Mouse (Mus musculus): Measurements from ENCODE around the gene Kbtbd3.

Kbtbd3 gene

DNA sequence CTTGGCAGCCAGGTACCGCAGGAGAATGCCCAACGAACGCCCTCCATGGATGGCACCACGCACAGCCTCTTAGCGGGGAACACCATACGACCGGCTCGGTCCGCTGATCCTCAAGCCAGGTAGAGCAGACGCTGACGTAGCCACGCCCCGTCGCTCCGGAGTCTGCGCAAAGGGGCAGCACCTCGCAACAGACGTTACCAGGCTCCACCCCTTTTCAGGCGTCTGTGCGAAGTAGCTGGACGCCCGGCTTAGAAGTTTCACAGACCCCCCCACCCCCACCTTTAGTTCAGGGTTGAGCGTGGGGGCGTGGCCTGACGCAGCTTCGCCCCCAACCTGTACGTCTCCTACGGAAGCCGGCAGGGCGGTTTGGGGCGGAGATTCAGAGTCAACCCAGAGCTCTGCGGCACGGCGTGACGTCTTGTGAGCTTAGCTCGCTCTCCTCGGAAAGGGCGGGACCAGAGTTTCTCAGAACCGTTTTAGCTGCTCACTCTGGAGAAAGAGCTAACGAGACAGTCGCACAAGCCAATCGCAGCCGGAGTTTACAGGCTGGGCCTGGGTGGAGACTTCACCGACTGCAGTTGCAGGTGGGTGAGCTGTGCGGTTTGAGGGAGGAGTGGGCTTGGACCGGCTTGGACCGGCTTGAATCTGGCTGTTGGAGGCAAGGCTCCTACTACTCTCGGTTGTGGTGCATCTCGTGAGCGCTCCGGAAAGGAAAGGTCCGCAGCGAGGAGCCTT is at the start of gene Kbtbd3, which contains the start of gene Aasdhppt:
Gene Kbtbd3, plus strand, starts transcription at position 483 of the 735 bp plus-strand sequence.
Gene Aasdhppt, minus strand, starts transcription at position 121 of the 735 bp plus-strand sequence.
- peak; percentile 99 for DNase-seq (ENCODE audit: low spot score)

DNA sequence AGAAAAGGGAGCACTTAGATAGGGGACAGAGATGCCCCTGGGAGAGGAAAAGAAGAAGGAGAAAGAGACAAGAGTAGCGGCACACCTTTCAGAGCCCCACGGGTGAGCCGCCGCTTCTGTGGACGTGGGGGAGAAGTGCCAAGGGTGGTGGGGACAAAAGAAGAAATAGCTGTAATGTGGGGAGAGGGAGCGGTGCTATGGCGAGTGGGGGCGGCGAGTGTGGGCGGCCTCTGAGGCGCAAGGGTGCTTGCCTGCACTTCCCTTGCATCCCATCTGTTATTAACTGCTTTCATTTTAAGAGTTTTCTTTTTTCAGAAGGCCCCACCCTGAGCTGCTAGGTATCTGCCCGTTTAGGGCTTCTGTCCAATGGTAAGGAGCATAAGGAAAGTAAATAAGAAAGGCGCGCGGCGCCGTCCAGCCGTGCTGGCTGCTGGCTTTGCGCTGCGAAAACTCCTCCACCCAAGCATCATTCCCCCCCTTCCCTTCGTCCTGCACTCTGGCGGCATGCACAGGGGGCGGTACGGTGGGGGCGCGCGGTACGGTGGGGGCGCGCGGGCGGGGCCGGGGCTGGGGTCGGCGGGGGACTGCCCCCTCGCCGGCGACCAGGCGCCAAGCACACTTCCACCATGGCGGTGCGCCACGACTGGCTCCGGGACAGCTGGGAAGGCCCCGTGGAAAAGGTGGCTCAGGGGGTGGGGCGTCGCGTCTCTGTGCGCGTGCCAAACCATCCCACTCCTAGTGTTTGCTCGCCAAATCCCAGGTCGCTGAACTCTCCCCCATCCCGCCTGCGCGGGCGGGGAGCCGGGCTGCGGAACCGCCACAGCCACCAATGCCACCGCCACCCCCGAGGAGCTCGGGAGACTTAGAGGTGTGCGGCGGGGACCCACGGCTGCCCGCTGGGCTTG is 49.5 kb upstream of the Kbtbd3 start:
- peak; percentile 17 for DNase-seq (ENCODE audit: low spot score)

DNA sequence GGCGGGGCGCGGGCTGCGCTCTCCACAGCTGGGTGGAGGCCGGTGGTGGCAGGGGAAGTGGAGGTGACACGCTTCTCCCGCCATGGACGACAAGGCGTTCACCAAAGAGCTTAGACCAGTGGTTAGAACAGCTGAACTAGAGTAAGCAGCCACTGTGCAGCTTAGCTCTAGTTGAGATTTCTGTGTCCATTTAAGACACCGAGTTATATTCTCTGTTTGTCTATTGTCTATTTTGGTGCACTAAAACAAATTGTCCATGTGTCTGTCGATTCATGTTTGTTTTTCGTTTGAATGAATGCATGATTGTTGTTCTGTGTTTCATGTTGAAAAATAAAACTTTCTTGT is 48.9 kb upstream of the Kbtbd3 start:
- DNase-seq (ENCODE audit: low spot score): no peak

DNA sequence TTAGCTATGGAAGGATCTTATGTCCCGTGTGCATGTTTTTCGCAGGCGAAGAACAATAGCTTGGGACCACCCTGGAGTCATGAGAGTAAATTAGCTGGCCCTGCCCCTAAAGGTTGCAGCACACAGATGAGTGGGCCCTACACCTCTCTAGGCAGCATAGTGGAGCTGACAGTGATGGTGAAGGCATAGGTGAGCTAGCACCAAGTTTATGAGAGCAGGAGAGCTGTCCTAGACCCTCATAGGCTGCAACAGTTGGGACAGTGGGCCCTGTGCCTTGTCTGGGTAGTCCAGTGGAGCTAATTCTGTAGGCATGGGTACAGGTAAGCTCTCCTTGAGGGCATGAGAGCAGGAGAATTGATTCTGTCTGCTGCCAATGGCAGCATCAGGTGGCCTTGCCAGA is 42.8 kb upstream of the Kbtbd3 start:
- DNase-seq (ENCODE audit: low spot score): no peak

DNA sequence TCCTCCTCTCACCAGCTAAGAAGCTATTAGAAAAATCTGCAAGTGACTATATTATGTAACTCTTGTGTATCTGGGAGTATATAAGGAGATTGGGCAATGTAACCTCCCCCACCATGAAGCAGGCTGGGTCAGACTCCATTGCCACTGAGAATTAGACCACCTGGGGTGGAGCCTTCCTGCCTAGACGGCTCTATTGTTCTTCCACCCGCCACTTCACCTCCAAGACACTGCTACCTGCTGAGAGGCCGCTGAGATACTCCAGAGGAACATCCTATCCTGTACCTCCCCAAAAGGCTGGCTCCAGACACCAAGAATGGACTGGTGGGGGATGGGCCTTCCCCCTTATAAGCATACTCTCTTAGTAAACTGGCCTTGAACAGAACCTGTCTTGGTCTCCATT is 25.8 kb upstream of the Kbtbd3 start:
- DNase-seq (ENCODE audit: low spot score): no peak

DNA sequence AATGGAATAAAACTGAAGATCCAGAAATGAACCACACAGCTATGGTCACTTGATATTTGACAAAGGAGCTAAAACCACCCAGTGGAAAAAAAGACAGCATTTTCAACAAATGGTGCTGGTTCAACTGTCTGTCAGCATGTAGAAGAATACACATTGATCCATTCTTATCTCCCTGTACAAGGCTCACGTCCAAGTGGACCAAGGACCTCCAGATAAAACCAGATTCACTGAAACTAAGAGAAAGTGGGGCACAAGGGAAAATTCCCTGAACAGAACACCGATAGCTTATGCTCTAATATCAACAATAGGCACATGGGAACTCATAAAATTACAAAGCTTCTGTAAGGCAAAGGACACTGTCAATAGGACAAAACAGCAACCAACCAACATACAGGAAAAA is 9.2 kb upstream of the Kbtbd3 start:
- no peak for DNase-seq (ENCODE audit: low spot score)

DNA sequence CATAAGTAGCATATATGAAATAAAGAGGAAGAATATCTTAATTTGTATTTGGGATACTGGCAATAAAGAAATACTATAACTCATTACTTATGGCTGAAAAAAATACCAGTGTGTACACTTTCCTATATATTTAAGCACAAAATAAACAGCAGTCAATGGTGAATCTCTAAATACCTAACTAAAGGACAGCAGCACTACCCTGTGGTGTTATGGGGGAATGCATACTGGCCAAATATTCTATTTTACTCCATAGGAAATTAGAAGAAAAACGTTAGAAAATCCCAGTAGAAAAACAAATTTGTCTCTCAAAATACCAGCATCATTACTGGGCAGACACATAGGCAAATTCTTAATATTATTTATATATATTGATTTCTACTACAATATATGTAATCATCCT is 4.8 kb upstream of the Kbtbd3 start:
- DNase-seq (ENCODE audit: low spot score): no peak

DNA sequence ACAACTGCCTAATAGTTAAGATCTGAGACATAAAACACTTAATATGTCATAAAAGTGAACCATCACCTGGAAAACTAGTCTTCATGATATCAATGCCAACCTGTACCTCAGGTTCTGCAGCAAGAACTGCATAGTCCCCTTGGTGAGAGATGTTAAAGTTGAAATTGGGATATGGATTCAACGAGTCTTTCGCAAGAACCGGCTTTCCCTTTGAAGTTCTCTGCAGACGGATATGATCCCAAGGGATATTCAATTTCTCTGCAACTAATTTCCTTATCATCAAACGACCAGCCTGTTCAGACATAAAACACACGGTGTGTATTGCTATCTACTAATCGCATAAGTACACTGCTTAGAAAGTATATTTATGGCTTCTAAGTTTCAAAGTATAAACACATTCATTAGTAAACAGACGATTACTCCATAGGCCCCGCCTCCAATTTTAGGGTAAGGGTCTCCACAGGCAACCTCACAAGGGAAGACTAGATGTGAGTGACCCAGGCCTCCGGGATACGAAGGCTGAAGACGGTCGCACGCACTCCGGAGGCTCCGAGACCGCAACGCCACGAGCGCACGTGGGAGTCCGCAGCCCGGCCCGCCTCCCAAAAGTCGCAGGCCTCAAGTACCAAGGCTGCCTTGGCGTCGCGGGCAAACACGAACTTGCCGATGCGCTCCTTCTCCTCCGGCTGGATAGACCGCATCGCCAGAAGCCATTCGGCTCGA is 844 bp upstream of the Kbtbd3 start:
- DNase-seq (ENCODE audit: low spot score): peak; percentile 32

DNA sequence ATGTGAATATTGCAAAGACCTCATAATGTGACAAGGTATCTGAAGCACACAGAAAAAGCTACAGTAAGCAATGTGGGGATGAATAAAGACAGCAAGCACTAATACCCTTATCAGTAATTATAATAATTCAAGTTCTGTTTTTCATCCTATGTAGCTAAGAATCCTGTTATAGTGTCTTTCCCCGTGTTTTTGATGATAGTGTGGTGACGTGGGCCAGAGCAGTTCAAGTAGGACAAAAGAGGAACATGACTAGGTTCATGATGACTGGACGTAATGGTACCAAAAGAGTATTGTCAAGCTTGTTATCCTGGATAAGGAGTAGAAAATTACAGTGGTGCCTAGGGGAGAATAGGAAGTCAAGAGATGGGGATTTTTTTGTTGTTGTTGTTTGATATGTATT is 1.1 kb downstream of the Kbtbd3 start:
- peak; percentile 39 for DNase-seq (ENCODE audit: low spot score)

DNA sequence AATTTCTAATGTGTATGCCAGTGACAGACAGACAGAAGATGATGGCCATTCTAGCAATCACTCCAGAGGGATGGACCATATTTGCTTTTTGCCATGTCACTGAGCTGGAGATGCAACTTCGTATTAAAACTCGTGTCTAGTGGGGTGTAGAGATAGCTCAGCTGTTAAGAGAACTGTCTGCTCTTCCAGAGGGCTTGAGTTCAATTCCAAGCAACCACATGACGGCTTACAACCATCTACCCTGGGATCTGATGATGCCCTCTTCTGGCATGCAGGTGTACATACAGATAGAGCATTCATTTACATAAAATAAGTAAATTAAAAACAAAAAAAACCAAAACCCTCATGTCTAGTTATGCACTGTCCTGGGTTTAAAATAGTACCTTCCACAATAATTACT is 1.5 kb downstream of the Kbtbd3 start:
- peak; percentile 34 for DNase-seq (ENCODE audit: low spot score)

DNA sequence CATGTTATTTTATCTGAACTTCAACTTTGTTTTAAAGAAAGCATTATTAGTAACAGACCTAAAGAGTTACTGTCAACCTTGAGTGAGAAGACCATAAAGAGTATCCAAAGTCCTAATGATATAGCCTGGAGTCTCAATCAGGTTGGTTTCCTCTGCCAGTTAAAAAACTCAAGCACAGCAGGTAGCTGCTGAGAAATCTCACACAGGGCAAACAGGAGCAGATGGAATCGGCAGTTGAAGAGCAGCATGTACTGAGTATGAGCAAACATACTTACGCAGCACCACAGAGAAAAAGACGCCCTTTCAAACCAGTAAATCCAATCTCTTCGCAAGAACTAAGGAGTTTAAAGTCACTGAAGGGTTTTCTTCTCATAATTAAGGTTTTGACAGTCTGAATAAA is 4.3 kb downstream of the Kbtbd3 start:
- no peak for DNase-seq (ENCODE audit: low spot score)

DNA sequence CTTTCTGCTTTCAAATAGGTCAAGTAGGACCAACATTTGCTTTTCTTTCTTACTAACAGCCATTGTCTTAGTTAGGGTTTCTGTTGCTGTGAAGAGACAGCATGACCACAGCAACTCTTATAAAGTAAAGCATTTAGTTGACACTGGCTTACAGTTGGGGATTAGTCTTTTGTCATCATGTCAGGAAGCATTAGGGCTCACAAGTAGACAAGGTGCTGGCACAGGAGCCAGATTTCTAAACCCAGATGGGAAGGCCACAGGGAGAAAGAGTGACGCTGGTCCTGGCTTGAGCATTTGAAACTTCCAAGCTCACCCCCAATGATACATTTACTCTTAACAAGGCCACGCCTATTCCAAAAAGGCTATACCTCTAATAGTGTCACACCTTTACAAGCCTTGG is 6.1 kb downstream of the Kbtbd3 start:
- DNase-seq (ENCODE audit: low spot score): no peak

DNA sequence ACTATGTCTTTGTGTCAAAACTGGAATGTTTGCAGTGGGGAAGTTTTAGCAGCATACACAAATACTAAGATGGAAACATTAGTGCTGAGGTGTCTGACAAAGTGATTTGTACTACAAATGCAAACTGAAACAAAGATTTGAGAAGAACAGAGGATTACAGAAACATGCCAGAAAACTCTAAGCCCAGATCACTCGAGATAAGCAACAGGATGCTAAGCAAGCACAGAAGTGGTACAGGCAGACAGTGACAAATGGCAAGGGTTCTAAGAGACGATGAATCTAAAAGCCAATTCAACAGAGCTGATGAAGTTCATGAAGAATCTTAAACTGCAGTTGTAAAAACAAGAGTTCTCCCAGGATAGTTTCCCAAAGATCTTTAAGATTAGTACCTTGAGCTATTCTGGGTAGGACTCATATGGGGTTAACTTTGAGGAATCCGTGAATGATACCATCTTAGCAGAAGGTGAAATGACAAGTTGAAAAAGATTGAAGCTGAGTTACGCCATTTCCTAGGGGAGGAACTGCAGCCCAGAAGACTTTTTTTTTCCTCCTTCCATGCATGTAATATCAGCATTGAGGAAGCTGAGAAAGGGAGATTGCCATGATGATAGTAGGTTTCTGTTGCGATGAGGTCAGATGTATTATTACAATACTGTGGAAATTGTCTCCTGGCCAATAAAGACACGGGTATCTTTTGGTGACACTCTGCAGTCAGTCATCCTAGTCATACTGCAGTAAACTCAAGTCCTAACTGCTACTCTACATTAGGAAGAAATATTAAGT is 9.5 kb downstream of the Kbtbd3 start:
- no peak for DNase-seq (ENCODE audit: low spot score)

DNA sequence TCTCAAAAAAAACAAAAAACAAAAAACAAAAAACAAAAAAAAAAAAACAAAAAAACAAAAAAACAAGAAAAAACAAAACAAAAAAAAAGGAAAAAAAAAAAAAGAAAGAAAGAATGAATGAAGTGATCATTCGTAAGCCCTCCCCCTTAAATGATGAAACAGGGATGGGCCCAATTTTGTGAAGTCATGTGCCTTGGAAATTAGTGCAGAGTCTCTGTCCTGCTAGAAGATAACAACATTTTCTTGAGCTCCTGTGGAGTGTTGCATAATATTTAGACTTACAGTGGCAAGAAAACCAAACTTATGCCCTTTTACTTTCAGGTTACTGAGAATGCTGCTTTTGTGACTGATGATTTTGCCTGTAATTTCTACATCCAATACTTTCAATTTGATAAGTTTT is 43.5 kb downstream of the Kbtbd3 start:
- DNase-seq (ENCODE audit: low spot score): no peak

DNA sequence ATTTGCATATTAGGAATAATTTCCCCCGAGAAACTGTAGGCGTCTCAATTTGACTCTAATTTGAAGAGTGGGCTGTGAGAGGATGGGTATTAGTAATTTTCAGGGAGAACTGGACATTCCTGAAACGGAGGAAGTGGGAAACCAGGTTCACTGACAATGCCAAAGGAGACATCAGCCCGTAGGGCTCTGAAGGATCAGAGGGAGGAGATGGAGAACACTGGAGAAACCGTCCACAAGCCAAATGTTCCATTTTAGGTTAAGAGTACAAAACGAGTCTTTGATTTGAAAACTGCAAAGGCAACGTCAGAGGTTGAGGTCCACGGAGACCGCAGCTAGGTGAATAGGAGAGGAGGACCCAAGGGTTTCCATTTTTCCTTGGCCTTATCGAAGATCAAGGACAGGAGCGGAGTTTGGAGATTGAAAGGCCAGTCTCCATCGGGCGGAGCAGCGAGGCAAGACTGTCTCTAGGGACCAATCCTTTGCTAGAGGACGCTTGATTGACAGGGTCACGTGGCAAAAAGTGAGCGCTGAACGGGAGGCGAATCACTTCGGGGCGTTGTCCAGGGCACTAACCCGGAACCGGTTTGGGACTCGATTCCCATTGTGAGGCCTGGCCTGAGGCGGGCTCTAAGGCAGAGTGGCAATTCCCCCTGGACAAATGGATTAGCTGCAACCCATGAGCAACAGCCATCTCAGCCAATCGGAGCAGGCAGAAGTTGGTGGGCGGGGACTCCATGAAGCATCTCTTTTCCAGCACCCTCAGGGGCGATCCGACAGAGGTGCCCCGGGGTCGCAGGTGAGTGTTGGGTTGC is 66.4 kb downstream of the Kbtbd3 start, which contains the start of gene Msantd4:
Gene Msantd4, plus strand, starts transcription at position 735 of the 812 bp plus-strand sequence.
- peak; percentile 95 for DNase-seq (ENCODE audit: low spot score)

DNA sequence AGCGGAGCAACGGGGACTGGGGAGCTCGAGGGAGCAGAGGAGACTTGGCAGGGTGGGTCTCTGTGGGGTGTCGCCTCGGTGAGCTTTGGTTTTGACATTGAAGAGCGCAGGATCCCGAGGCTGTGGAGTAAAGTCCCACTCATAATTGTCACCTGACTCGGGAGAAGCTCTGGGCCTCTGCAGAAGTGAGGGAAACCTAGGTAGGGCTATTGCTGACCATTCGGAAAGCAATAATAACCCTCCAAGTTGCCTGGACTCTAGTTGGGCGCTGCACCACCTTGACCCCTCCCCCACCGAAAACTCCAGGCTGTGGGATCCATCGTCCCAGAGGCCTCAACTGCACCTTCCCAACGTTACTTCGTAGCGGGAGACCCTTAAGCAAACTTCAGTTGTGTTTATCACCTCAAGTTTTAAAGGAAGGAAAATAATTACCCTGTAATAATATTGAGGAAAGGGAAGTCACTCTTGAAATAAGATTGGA is 67.0 kb downstream of the Kbtbd3 start:
- DNase-seq (ENCODE audit: low spot score): no peak

Data from c-Kit-positive CD71-positive TER-119-positive erythroid progenitor cells, embryonic 14.5 days (primary cell).